Mouse (Mus musculus) CH12.LX (cell line): ENCODE measurements around the gene Hs3st6. TPM values are rescaled to one million over a fixed set of nuclear protein-coding genes. Genes with fewer than 3 reads are reported as not detected.

ENCODE experiments used
- DNase-seq: peaks from one replicate; pipeline ENCODE4 v3.0.0-alpha.2; 2013; ENCODE audit errors: extremely low read depth
- H3K27ac ChIP-seq: 2 replicates; pipeline ENCODE4 v1.5.1; 2012; ENCODE audit warnings: low read depth, mild to moderate bottlenecking, control low read depth, moderate library complexity; ENCODE audit not compliant: insufficient read depth
- H3K27me3 ChIP-seq: replicated peaks from 2 replicates; pipeline ENCODE3; 2012; ENCODE audit warnings: inconsistent platforms
- H3K36me3 ChIP-seq, 2 experiments: replicated peaks in 1 of 2; 2 replicates each; pipeline versions ENCODE3 to v1.6.1; 2012; ENCODE audit warnings: inconsistent platforms in 1 of 2, low read length in 1 of 2, mild to moderate bottlenecking in 1 of 2, mixed read lengths in 1 of 2, moderate library complexity in 1 of 2; ENCODE audit not compliant: control insufficient read depth in 1 of 2, insufficient read depth in 1 of 2
- H3K4me1 ChIP-seq, 2 experiments: 2 replicates each; pipeline ENCODE4 v1.6.1; 2012; ENCODE audit warnings: inconsistent platforms in 1 of 2, moderate library complexity in 1 of 2; ENCODE audit not compliant: insufficient read depth in 2 of 2, control insufficient read depth in 1 of 2
- H3K4me2 ChIP-seq: 2 replicates; pipeline ENCODE4 v1.6.1; 2012; ENCODE audit warnings: low read depth, mild to moderate bottlenecking, control low read depth; ENCODE audit not compliant: poor library complexity, insufficient read depth, severe bottlenecking
- H3K4me3 ChIP-seq, 3 experiments: fragments of 150-350 bp in 1 of 3; sonication (generic) in 1 of 3; replicated peaks in 1 of 3; 2 replicates each; pipeline versions ENCODE3 to v1.5.1; 2011 to 2012; ENCODE audit warnings: low read depth in 2 of 3, low read length in 2 of 3, mild to moderate bottlenecking in 2 of 3, moderate library complexity in 2 of 3, control low read depth in 1 of 3, improper control_type of control experiment in 1 of 3, inconsistent platforms in 1 of 3, mixed read lengths in 1 of 3; ENCODE audit not compliant: poor library complexity in 1 of 3
- H3K79me2 ChIP-seq: replicated peaks from 2 replicates; pipeline ENCODE4 v1.6.1; 2012; ENCODE audit warnings: mild to moderate bottlenecking, moderate library complexity; ENCODE audit not compliant: control insufficient read depth, poor library complexity, insufficient read depth, severe bottlenecking; ENCODE audit errors: extremely low read depth
- H3K9ac ChIP-seq: 2 replicates; pipeline ENCODE4 v1.6.1; 2012; ENCODE audit warnings: low read depth, mild to moderate bottlenecking, control low read depth, moderate library complexity; ENCODE audit not compliant: insufficient read depth
- H3K9me3 ChIP-seq: replicated peaks from 2 replicates; pipeline ENCODE3; 2012; ENCODE audit warnings: low read length, inconsistent platforms, mixed read lengths
- BHLHE40 ChIP-seq: IDR thresholded peaks from 2 replicates; pipeline ENCODE4 v1.6.1; 2011; ENCODE audit warnings: mild to moderate bottlenecking, low read depth, low read length, improper control_type of control experiment
- ELF1 ChIP-seq: IDR thresholded peaks from 2 replicates; pipeline ENCODE4 v1.6.1; 2014; ENCODE audit warnings: low read depth, mild to moderate bottlenecking, inconsistent platforms, low read length, improper control_type of control experiment
- ETS1 ChIP-seq: conservative IDR thresholded peaks from 2 replicates; pipeline ENCODE4 v1.6.1; 2012; ENCODE audit warnings: low read depth, mild to moderate bottlenecking, inconsistent platforms, low read length, improper control_type of control experiment, moderate library complexity
- GABPA ChIP-seq: IDR thresholded peaks from 2 replicates; pipeline ENCODE4 v1.6.1; 2012; ENCODE audit warnings: low read depth, low read length, improper control_type of control experiment, inconsistent platforms; ENCODE audit not compliant: insufficient replicate concordance
- HCFC1 ChIP-seq: IDR thresholded peaks from 2 replicates; pipeline ENCODE4 v1.6.1; 2012; ENCODE audit warnings: low read depth, mild to moderate bottlenecking, inconsistent platforms, low read length, improper control_type of control experiment
- IRF4 ChIP-seq: IDR thresholded peaks from 2 replicates; pipeline ENCODE4 v1.6.1; 2014; ENCODE audit warnings: low read depth, mild to moderate bottlenecking, inconsistent platforms, low read length, improper control_type of control experiment
- MAX ChIP-seq: IDR thresholded peaks from 2 replicates; pipeline ENCODE4 v1.6.1; 2011; ENCODE audit warnings: low read length, improper control_type of control experiment
- MAZ ChIP-seq: IDR thresholded peaks from 2 replicates; pipeline ENCODE4 v1.6.1; 2012; ENCODE audit warnings: low read depth, mild to moderate bottlenecking, inconsistent platforms, low read length, improper control_type of control experiment, moderate library complexity
- MXI1 ChIP-seq: IDR thresholded peaks from 2 replicates; pipeline ENCODE4 v1.6.1; 2011; ENCODE audit warnings: mild to moderate bottlenecking, low read depth, low read length, improper control_type of control experiment
- MYC ChIP-seq: IDR thresholded peaks from 2 replicates; pipeline ENCODE4 v1.6.1; 2011; ENCODE audit warnings: low read depth, mild to moderate bottlenecking, improper control_type of control experiment, low read length
- NRF1 ChIP-seq: IDR thresholded peaks from 2 replicates; pipeline ENCODE4 v1.6.1; 2014; ENCODE audit warnings: low read depth, mild to moderate bottlenecking, inconsistent platforms, low read length, improper control_type of control experiment, moderate library complexity
- RAD21 ChIP-seq: IDR thresholded peaks from 2 replicates; pipeline ENCODE4 v1.6.1; 2011; ENCODE audit warnings: low read depth, mild to moderate bottlenecking, low read length, improper control_type of control experiment, moderate library complexity
- SMC3 ChIP-seq: IDR thresholded peaks from 2 replicates; pipeline ENCODE4 v1.6.1; 2011; ENCODE audit warnings: low read depth, low read length, improper control_type of control experiment
- TBP ChIP-seq: conservative IDR thresholded peaks from 2 replicates; pipeline ENCODE4 v1.6.1; 2011; ENCODE audit warnings: low read depth, low read length, improper control_type of control experiment
- USF1 ChIP-seq: IDR thresholded peaks from 2 replicates; pipeline ENCODE4 v1.6.1; 2014; ENCODE audit warnings: low read depth, mild to moderate bottlenecking, inconsistent platforms, low read length, improper control_type of control experiment
- USF2 ChIP-seq: conservative IDR thresholded peaks from 2 replicates; pipeline ENCODE4 v1.6.1; 2011; ENCODE audit warnings: low read depth, low read length, improper control_type of control experiment
- ZC3H11A ChIP-seq: IDR thresholded peaks from 2 replicates; pipeline ENCODE4 v1.6.1; 2012; ENCODE audit warnings: low read depth, mild to moderate bottlenecking, inconsistent platforms, low read length, improper control_type of control experiment
- dilution Hi-C: fragments of 300-500 bp; cut with MboI; formaldehyde crosslinking; loops from 2 replicates; pipeline ENCODE4 v1.14.3; 2020; ENCODE audit warnings: low sequenced_read_pairs; ENCODE audit not compliant: extremely low pct_unique_long_range_greater_than_20kb, extremely low pct_ligation_motif_present
- in situ Hi-C: fragments of 300-500 bp; cut with MboI; formaldehyde crosslinking; loops from 3 replicates; pipeline ENCODE4 v1.14.3; 2019; ENCODE audit warnings: low sequenced_read_pairs, low pct_ligation_motif_present, low pct_unique_long_range_greater_than_20kb, mixed read lengths
- polyA plus RNA-seq: library from polyadenylated mRNA; unstranded; fragments of >175 nt; gene quantifications from 2 replicates; pipeline ENCODE4 v1.2.1, GENCODE M21; 2012; ENCODE audit warnings: low read depth; ENCODE audit not compliant: insufficient read length
- total RNA-seq, 2 experiments: library from RNA; depleted of rRNA; stranded (reverse); fragments of 300-350 nt in 1 of 2; fragments of >200 nt in 1 of 2; gene quantifications; 2 replicates each; pipeline ENCODE4 v1.2.3; 2012 to 2014

The Hs3st6 gene
- total and polyA plus RNA-seq, 3 experiments: 0.30 TPM; not detected in 2

GRCm38 (mm10) chr17:24728184-24728583 lies 24.6 kb upstream of the Hs3st6 start:
- dilution Hi-C loops (no loop called here), in situ Hi-C loops (no loop called here)
- Histone ChIP-seq H3K4me1 (peaks cover 0 to 24% of the 10 kb centered on the region in 2 experiments; a peak in 2 of 4 replicates), H3K4me3 (no peak overlapping the region), H3K27ac (no peak overlapping the region), H3K9me3 (no peaks in the 10 kb centered on the region), H3K36me3 (peaks cover 0 to 2% of the 10 kb centered on the region in 2 experiments), H3K27me3 (no peaks in the 10 kb centered on the region), H3K9ac (no peak overlapping the region), H3K4me2 (no peak overlapping the region), H3K79me2 (peaks cover 7% of the 10 kb centered on the region; the same call in 1 of the 2 replicates)
- no peak for DNase-seq
- TF ChIP-seq MAZ (no peak), MAX (no peak), MXI1 (no peak), ETS1 (no peak), RAD21 (no peak), BHLHE40 (no peak), MYC (no peak), USF2 (no peak), ELF1 (no peak), HCFC1 (no peak), ZC3H11A (no peak)

GRCm38 (mm10) chr17:24729067-24729466 lies 23.7 kb upstream of the Hs3st6 start:
- H3K4me2 ChIP-seq: no peak overlapping the region
- peaks cover 0 to 24% of the 10 kb centered on the region in 2 experiments; a peak in 2 of 4 replicates for H3K4me1 ChIP-seq
- H3K36me3 ChIP-seq: peaks cover 0 to 7% of the 10 kb centered on the region in 2 experiments
- H3K27ac ChIP-seq: no peak overlapping the region
- no peak for TF ChIP-seq TBP
- TF ChIP-seq HCFC1: no peak
- no peak for TF ChIP-seq GABPA
- TF ChIP-seq SMC3: no peak
- no peak for TF ChIP-seq MAX
- TF ChIP-seq MXI1: no peak
- TF ChIP-seq ELF1: no peak
- TF ChIP-seq NRF1: no peak
- TF ChIP-seq BHLHE40: no peak
- TF ChIP-seq IRF4: no peak
- no peak for TF ChIP-seq USF1
- no peak for DNase-seq
- H3K27me3 ChIP-seq: no peaks in the 10 kb centered on the region
- in situ Hi-C loops (no loop called here), dilution Hi-C loops (no loop called here)
- no peaks in the 10 kb centered on the region for H3K9me3 ChIP-seq
- H3K9ac ChIP-seq: no peak overlapping the region
- 0 out of 2 replicates have a peak, but pooled peaks cover under 1% of the 10 kb centered on the region for H3K79me2 ChIP-seq
- no peak overlapping the region for H3K4me3 ChIP-seq
